Mouse (Mus musculus) fat pad, adult 2 months (tissue): ENCODE measurements around the gene Tmem150c.

Source experiments
- DNase-seq: peaks from one replicate; pipeline ENCODE4 v3.0.0-alpha.2; 2011; ENCODE audit warnings: low read depth, low spot score; ENCODE audit errors: extremely low read depth

Tmem150c gene

DNA sequence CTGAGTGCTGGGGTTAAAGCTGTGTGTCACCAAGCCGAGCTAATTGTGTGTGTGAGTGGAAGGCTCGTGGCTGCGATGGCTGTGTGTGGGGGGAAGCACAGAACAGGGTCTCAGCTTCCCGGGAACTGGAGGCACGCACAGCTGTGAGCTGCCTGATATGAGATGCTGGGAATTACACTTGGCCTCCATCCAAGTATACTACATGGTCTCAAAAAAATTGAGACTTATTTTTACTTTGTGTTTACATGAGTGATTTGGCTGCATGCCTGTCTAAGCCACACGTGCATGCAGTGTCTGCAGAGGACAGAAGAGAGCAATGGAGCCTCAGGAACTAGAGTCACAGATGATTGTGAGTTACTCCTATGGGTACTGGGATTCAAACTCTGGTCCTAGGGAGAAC is 129.5 kb downstream of the Tmem150c start:
- no peak for DNase-seq
